ENCODE assay signal across 8 mouse cellular contexts in genomic region chr12:72761230-72761648, GRCm38 (mm10). TPM values are rescaled to one million over a fixed set of nuclear protein-coding genes. Genes with fewer than 3 reads are reported as not detected.
DNase-seq lines count a peak whose midpoint lies in the region; ATAC-seq and TF ChIP-seq lines count a peak whose summit lies in the region.

No protein-coding gene starts in this region.

- TF ChIP-seq POLR2A in thymus, adult 2 months (IDR thresholded peaks at IDR 0.05; ENCODE audit: control insufficient read depth, extremely low read depth, insufficient read depth, low read length, poor library complexity), result peak; percentile 24; the same call in 1 of the 2 replicates
- TF ChIP-seq POLR2A in limb, embryonic 14.5 days (IDR thresholded peaks at IDR 0.05; ENCODE audit: borderline replicate concordance, extremely low read depth, insufficient read depth, insufficient read length), result no peak

- no peaks in the 10 kb centered on the region for H3K27me3 ChIP-seq in thymus, adult 2 months (ENCODE audit: control insufficient read depth, insufficient read depth, low read length)
- H3K27me3 ChIP-seq in limb, embryonic 14.5 days (ENCODE audit: control insufficient read depth, insufficient read depth, low read length), result no peaks in the 10 kb centered on the region
- no peaks in the 10 kb centered on the region for H3K27me3 ChIP-seq in stomach, embryonic 15.5 days (replicated peaks)

- peak overlapping the region; percentile 99 for H3K9ac ChIP-seq in limb, embryonic 14.5 days (ENCODE audit: low read depth, low read length, severe bottlenecking)
- peak overlapping the region; percentile 99 for H3K9ac ChIP-seq in stomach, embryonic 15.5 days

- TF ChIP-seq CTCF in thymus, adult 2 months (IDR thresholded peaks at IDR 0.05; ENCODE audit: borderline replicate concordance, control insufficient read depth, extremely low read depth, insufficient read depth, low read length, poor library complexity), result no peak

- H3K36me3 ChIP-seq in thymus, adult 2 months (ENCODE audit: control insufficient read depth, insufficient read depth, low read length), result no peaks in the 10 kb centered on the region
- H3K36me3 ChIP-seq in limb, embryonic 14.5 days (ENCODE audit: control insufficient read depth, insufficient read depth, low read length), result no peaks in the 10 kb centered on the region
- no peaks in the 10 kb centered on the region for H3K36me3 ChIP-seq in stomach, embryonic 15.5 days

- 0 out of 2 replicates have a peak, but pooled peaks cover 2% of the 10 kb centered on the region for H3K4me1 ChIP-seq in thymus, adult 2 months (replicated peaks; ENCODE audit: control insufficient read depth, insufficient read depth, low read length)
- peaks cover 16% of the 10 kb centered on the region for H3K4me1 ChIP-seq in limb, embryonic 14.5 days (ENCODE audit: control insufficient read depth, insufficient read depth, low read length)
- H3K4me1 ChIP-seq in stomach, embryonic 15.5 days, result peaks cover 10% of the 10 kb centered on the region

- H3K4me2 ChIP-seq in limb, embryonic 14.5 days (replicated peaks; ENCODE audit: low read depth, low read length, severe bottlenecking), result peak overlapping the region; percentile 72
- H3K4me2 ChIP-seq in stomach, embryonic 15.5 days, result peak overlapping the region; percentile 58

- WGBS in thymus, adult 2 months, result under 1% methylated on average over 49 of the region's 71 CpGs
- 1% methylated on average over 24 of the region's 71 CpGs for WGBS in limb, embryonic 14.5 days
- 3% methylated on average over 14 of the region's 71 CpGs for WGBS in stomach, embryonic 15.5 days

- ATAC-seq in limb, embryonic 14.5 days (ENCODE audit: low FRiP score, low read depth), result peak; percentile 60; the same call in 1 of the 2 replicates
- peak; percentile 43; the same call in 1 of the 2 replicates for ATAC-seq in stomach, embryonic 15.5 days (ENCODE audit: insufficient read depth, low FRiP score, low read depth)

- H3K4me3 ChIP-seq in thymus, adult 2 months (ENCODE audit: control insufficient read depth, insufficient read depth, low read length), result peak overlapping the region; percentile 64
- peak overlapping the region; percentile 89 for H3K4me3 ChIP-seq in limb, embryonic 14.5 days (replicated peaks; ENCODE audit: low read length)
- peak overlapping the region; percentile 89 for H3K4me3 ChIP-seq in stomach, embryonic 15.5 days (replicated peaks)

- no peaks in the 10 kb centered on the region for H3K9me3 ChIP-seq in limb, embryonic 14.5 days (ENCODE audit: control insufficient read depth, low read length)
- no peaks in the 10 kb centered on the region for H3K9me3 ChIP-seq in stomach, embryonic 15.5 days

- DNase-seq in embryo, embryonic 9.5 days (ENCODE audit: extremely low spot score), result peak; percentile 95
- no peak for DNase-seq in embryo, embryonic 11 days
- no peak for DNase-seq in thymus, adult 2 months
- DNase-seq in thymus, postnatal 0 days (ENCODE audit: low spot score), result no peak
- DNase-seq in limb, embryonic 14.5 days (ENCODE audit: low spot score), result no peak
- DNase-seq in left cerebral cortex, postnatal 36 days (ENCODE audit: low spot score in 2 of 2), result no peak
- DNase-seq in right cerebral cortex, postnatal 25 days, result no peak

- intact Hi-C loops in left cerebral cortex, postnatal 36 days (cut with DNase I), result loop anchor here (2.0 to 5.0 kb wide), 4 partner anchors 70 to 674 kb away; partner anchors contain the start of genes Dhrs7, Jkamp and L3hypdh

- H3K27ac ChIP-seq in thymus, adult 2 months (ENCODE audit: control insufficient read depth, insufficient read depth, low read length), result no peak overlapping the region
- H3K27ac ChIP-seq in limb, embryonic 14.5 days (replicated peaks; ENCODE audit: low read depth, low read length), result peak overlapping the region; percentile 98
- H3K27ac ChIP-seq in stomach, embryonic 15.5 days, result peak overlapping the region; percentile 97

RNA-seq across cellular contexts. Expression of gene Ppm1a, which starts 4.0 kb away (rescaled TPM):
- 40.4 and 44.2 TPM in 2 replicates for polyA plus RNA-seq in thymus, adult 2 months (2012; rRNA removed)
- 43.6 and 50.2 TPM in 2 replicates for polyA plus RNA-seq in thymus, postnatal 0 days (2015; fragmentation: Nextera tagmentation; extraction: Ambion mirVana)
- polyA plus RNA-seq in limb, embryonic 14.5 days (2012; rRNA removed), result 80.7 and 84.7 TPM in 2 replicates
- 76.5 and 77.0 TPM in 2 replicates for polyA plus RNA-seq in limb, embryonic 14.5 days (2014; fragmentation: Nextera tagmentation; extraction: Ambion mirVana)
- 50.9 and 51.9 TPM in 2 replicates for polyA plus RNA-seq in stomach, embryonic 15.5 days (2015; fragmentation: Nextera tagmentation; extraction: Ambion mirVana)
- total RNA-seq in left cerebral cortex, postnatal 36 days (2021), result 100 to 1,000 TPM; 317 to 347 TPM
